Mouse (Mus musculus): ENCODE measurements around the gene Irak3. TPM values are rescaled to one million over a fixed set of nuclear protein-coding genes. Genes with fewer than 3 reads are reported as not detected.
A peak's percentile ranks its signal among the peaks of the same experiment; 100 is the strongest.

The Irak3 gene
- polyA plus RNA-seq, 2 experiments, result 0.78 to 1.4 TPM

- TF ChIP-seq CTCF (IDR thresholded peaks at IDR 0.05; ENCODE audit: low read depth) (no peak), EP300 (IDR thresholded peaks at IDR 0.05; ENCODE audit: low read depth) (no peak)
- no peak for DNase-seq (ENCODE audit: low read depth in 3 of 3, low spot score in 3 of 3)
- no peaks in the 10 kb centered on the region for H3K36me3 ChIP-seq (replicated peaks; ENCODE audit: control insufficient read depth, insufficient read depth, low read depth)
- H3K27me3 ChIP-seq (ENCODE audit: control insufficient read depth, insufficient read depth, low read length), result no peaks in the 10 kb centered on the region
- ATAC-seq (ENCODE audit: insufficient read depth), result no peak
- H3K4me3 ChIP-seq (ENCODE audit: insufficient read depth in 1 of 2, low read depth in 2 of 2, low read length in 2 of 2), result no peak overlapping the region
- no peak overlapping the region for H3K4me2 ChIP-seq (ENCODE audit: low read depth)
- WGBS (ENCODE audit: insufficient replicate concordance), result 62% methylated on average over 4 of the region's 4 CpGs
- peaks cover 4 to 16% of the 10 kb centered on the region in 2 experiments; a peak in 3 of 4 replicates for H3K4me1 ChIP-seq (replicated peaks; ENCODE audit: control insufficient read depth in 2 of 2, insufficient read depth in 2 of 2, low read length in 1 of 2)
- no peak overlapping the region for H3K27ac ChIP-seq
- H3K9me3 ChIP-seq (ENCODE audit: control insufficient read depth, low read length), result no peaks in the 10 kb centered on the region
- no peak overlapping the region for H3K9ac ChIP-seq (replicated peaks)
Observed at GRCm38 (mm10) chr10:120170277-120170676, 31.7 kb downstream of the Irak3 start.

DNA sequence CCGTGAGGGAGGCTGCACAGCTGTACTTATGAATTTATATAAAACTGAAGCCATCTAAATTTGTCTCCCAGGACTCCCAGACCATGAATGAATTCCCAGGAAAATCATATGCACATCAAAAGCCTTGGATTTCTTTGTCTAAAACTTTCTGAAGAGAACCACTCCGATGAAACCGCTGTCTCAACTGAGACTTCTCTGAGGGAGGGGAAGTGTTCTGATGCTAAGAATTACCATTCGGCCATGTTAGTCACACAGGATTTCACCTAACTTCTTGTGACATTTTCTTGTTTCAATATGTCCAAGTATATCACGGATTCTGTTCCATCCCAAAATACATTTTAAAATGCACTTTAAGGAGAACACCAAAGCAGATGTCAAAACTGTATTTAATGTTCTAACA lies 32.1 kb downstream of the Irak3 start:
- no peaks in the 10 kb centered on the region for H3K27me3 ChIP-seq (ENCODE audit: control insufficient read depth, insufficient read depth, low read length)
- H3K4me2 ChIP-seq (ENCODE audit: low read depth), result no peak overlapping the region
- DNase-seq (ENCODE audit: low read depth in 3 of 3, low spot score in 3 of 3) (no peak), ATAC-seq (ENCODE audit: insufficient read depth) (no peak)
- H3K9me3 ChIP-seq (ENCODE audit: control insufficient read depth, low read length), result no peaks in the 10 kb centered on the region
- H3K27ac ChIP-seq, result no peak overlapping the region
- H3K9ac ChIP-seq (replicated peaks), result no peak overlapping the region
- H3K4me3 ChIP-seq (ENCODE audit: insufficient read depth in 1 of 2, low read depth in 2 of 2, low read length in 2 of 2), result no peak overlapping the region
- WGBS (ENCODE audit: insufficient replicate concordance), result 75% methylated on average over 5 of the region's 5 CpGs
- H3K4me1 ChIP-seq (replicated peaks; ENCODE audit: control insufficient read depth in 2 of 2, insufficient read depth in 2 of 2, low read length in 1 of 2), result peaks cover 4 to 16% of the 10 kb centered on the region in 2 experiments; a peak in 3 of 4 replicates
- no peak for TF ChIP-seq EP300 (IDR thresholded peaks at IDR 0.05; ENCODE audit: low read depth)
- no peak for TF ChIP-seq CTCF (IDR thresholded peaks at IDR 0.05; ENCODE audit: low read depth)
- H3K36me3 ChIP-seq (replicated peaks; ENCODE audit: control insufficient read depth, insufficient read depth, low read depth), result no peaks in the 10 kb centered on the region

- ATAC-seq (ENCODE audit: insufficient read depth) (0 out of 2 replicates have a peak, but pooled peaks have one; percentile 36), DNase-seq (ENCODE audit: low read depth in 3 of 3, low spot score in 3 of 3) (no peak)
- no peak overlapping the region for H3K4me3 ChIP-seq (ENCODE audit: insufficient read depth in 1 of 2, low read depth in 2 of 2, low read length in 2 of 2)
- no peaks in the 10 kb centered on the region for H3K27me3 ChIP-seq (ENCODE audit: control insufficient read depth, insufficient read depth, low read length)
- H3K27ac ChIP-seq, result no peak overlapping the region
- WGBS (ENCODE audit: insufficient replicate concordance), result 14% methylated on average over 10 of the region's 10 CpGs
- peak overlapping the region; percentile 28 for H3K4me2 ChIP-seq (ENCODE audit: low read depth)
- TF ChIP-seq CTCF (IDR thresholded peaks at IDR 0.05; ENCODE audit: low read depth), result no peak
- TF ChIP-seq EP300 (IDR thresholded peaks at IDR 0.05; ENCODE audit: low read depth), result no peak
- no peaks in the 10 kb centered on the region for H3K36me3 ChIP-seq (replicated peaks; ENCODE audit: control insufficient read depth, insufficient read depth, low read depth)
- H3K9ac ChIP-seq (replicated peaks), result no peak overlapping the region
- H3K9me3 ChIP-seq (ENCODE audit: control insufficient read depth, low read length), result no peaks in the 10 kb centered on the region
- peaks cover 4 to 16% of the 10 kb centered on the region in 2 experiments; a peak in 3 of 4 replicates for H3K4me1 ChIP-seq (replicated peaks; ENCODE audit: control insufficient read depth in 2 of 2, insufficient read depth in 2 of 2, low read length in 1 of 2)
Observed at GRCm38 (mm10) chr10:120169064-120169463, 32.9 kb downstream of the Irak3 start.

GRCm38 (mm10) chr10:120168070-120168469 lies 33.9 kb downstream of the Irak3 start:
- 30% methylated on average over 1 of the region's 1 CpGs for WGBS (ENCODE audit: insufficient replicate concordance)
- ATAC-seq (ENCODE audit: insufficient read depth) (peak; percentile 87), DNase-seq (ENCODE audit: low read depth in 3 of 3, low spot score in 3 of 3) (peak in 2 of 3 experiments; percentile 20 to 23)
- Histone ChIP-seq H3K9me3 (ENCODE audit: control insufficient read depth, low read length) (no peaks in the 10 kb centered on the region), H3K4me3 (ENCODE audit: insufficient read depth in 1 of 2, low read depth in 2 of 2, low read length in 2 of 2) (no peak overlapping the region), H3K27me3 (ENCODE audit: control insufficient read depth, insufficient read depth, low read length) (no peaks in the 10 kb centered on the region), H3K36me3 (replicated peaks; ENCODE audit: control insufficient read depth, insufficient read depth, low read depth) (no peaks in the 10 kb centered on the region), H3K4me1 (replicated peaks; ENCODE audit: control insufficient read depth in 2 of 2, insufficient read depth in 2 of 2, low read length in 1 of 2) (peaks cover 4 to 18% of the 10 kb centered on the region in 2 experiments; a peak in 3 of 4 replicates), H3K4me2 (ENCODE audit: low read depth) (peak overlapping the region; percentile 28), H3K9ac (replicated peaks) (no peak overlapping the region), H3K27ac (no peak overlapping the region)
- TF ChIP-seq EP300 (IDR thresholded peaks at IDR 0.05; ENCODE audit: low read depth) (peak; percentile 46), CTCF (IDR thresholded peaks at IDR 0.05; ENCODE audit: low read depth) (no peak)

DNA sequence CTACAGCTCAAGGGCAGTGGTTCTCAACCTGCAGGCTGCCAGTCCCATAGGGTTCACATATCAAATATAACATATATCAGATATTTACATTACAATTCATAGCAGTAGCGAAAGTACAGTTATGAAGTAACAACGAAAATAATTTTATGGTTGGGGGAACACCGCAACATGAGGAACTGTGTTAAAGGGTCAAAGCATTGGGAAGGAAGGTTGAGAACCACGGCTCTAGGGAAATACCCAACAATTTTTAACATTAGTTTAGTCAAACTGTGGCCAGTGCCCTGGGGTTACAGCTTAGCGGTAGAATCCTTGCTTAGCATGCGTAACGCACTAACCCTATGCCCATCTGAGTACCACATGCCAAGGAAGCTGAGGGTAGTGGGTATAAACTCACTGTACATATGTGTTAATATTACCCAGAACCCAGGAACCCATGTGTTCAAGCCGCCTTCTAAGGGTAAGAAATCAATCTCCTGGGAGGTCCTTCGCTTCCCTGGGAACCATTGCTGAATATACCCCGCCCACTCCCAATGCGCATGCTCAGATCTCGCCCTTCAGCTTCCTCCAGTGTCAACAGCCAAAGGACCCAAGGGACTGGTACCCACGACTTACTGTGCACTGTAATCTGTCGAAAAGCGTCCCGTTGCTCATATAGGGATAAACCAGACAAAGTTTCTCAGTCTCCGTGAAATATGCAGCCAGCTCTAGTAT lies 36.0 kb downstream of the Irak3 start:
- TF ChIP-seq EP300 (IDR thresholded peaks at IDR 0.05; ENCODE audit: low read depth), result no peak
- no peak for TF ChIP-seq CTCF (IDR thresholded peaks at IDR 0.05; ENCODE audit: low read depth)
- no peaks in the 10 kb centered on the region for H3K9me3 ChIP-seq (ENCODE audit: control insufficient read depth, low read length)

More for the DNA sequence above, 36.0 kb downstream of the Irak3 start:
- Histone ChIP-seq H3K27ac (no peak overlapping the region), H3K4me1 (replicated peaks; ENCODE audit: control insufficient read depth in 2 of 2, insufficient read depth in 2 of 2, low read length in 1 of 2) (peaks cover 4 to 18% of the 10 kb centered on the region in 2 experiments; a peak in 3 of 4 replicates), H3K4me3 (ENCODE audit: insufficient read depth in 1 of 2, low read depth in 2 of 2, low read length in 2 of 2) (no peak overlapping the region), H3K36me3 (replicated peaks; ENCODE audit: control insufficient read depth, insufficient read depth, low read depth) (no peaks in the 10 kb centered on the region), H3K9ac (replicated peaks) (no peak overlapping the region), H3K27me3 (ENCODE audit: control insufficient read depth, insufficient read depth, low read length) (no peaks in the 10 kb centered on the region), H3K4me2 (ENCODE audit: low read depth) (no peak overlapping the region)
- DNase-seq (ENCODE audit: low read depth in 3 of 3, low spot score in 3 of 3) (no peak), ATAC-seq (ENCODE audit: insufficient read depth) (no peak)
- 79% methylated on average over 17 of the region's 17 CpGs for WGBS (ENCODE audit: insufficient replicate concordance)
